Mouse (Mus musculus) brain, embryonic 14.5 days (tissue): ENCODE measurements around the gene Dgkz.

Experiments
- CTCF ChIP-seq: fragments of 200-500 bp; IDR thresholded peaks from 2 replicates; pipeline ENCODE4 v1.5.1; 2012; ENCODE audit warnings: inconsistent platforms, mild to moderate bottlenecking, moderate library complexity, borderline replicate concordance; ENCODE audit not compliant: insufficient read depth, insufficient read length; ENCODE audit errors: extremely low read depth
- POLR2A ChIP-seq: fragments of 200-500 bp; IDR thresholded peaks from 2 replicates; pipeline ENCODE4 v1.6.1; 2012; ENCODE audit warnings: mild to moderate bottlenecking, inconsistent platforms, borderline replicate concordance; ENCODE audit not compliant: poor library complexity, insufficient read depth, insufficient read length, severe bottlenecking; ENCODE audit errors: extremely low read depth

- TF ChIP-seq POLR2A (no peak), CTCF (no peak)
Measured at GRCm38 (mm10) chr2:91906141-91906540, 69.5 kb downstream of the Dgkz start.
